ENCODE assay signal across 24 mouse cellular contexts in genomic region chr16:78402316-78402715, GRCm38 (mm10). TPM values are rescaled to one million over a fixed set of nuclear protein-coding genes. Genes with fewer than 3 reads are reported as not detected.
A peak's percentile ranks its signal among the peaks of the same experiment; 100 is the strongest.
DNase-seq lines count a peak whose midpoint lies in the region; ATAC-seq lines count a peak whose summit lies in the region.
"Had no signal": no experiment of that assay in that cellular context is flagged by ENCODE, and none has a peak within 500 bp of the region (broad histone marks: within the 10 kb centered on the region; RNA-seq: fewer than 3 reads in every experiment).

No protein-coding gene starts in this region.

- no peak for DNase-seq in heart, postnatal 4 days
- DNase-seq in heart, adult 9 months (ENCODE audit: low spot score in 2 of 2) = no peak
- DNase-seq: adrenal gland, adult 8-10 months; adrenal gland, postnatal 25 days; cerebellum, adult 11-12 months; cerebellum, adult 8-10 months; cerebellum, postnatal 14 days; forebrain, postnatal 0 days; gastrocnemius, adult 2 months; gastrocnemius, postnatal 14 days; heart, adult 2 months; heart, postnatal 10 days; kidney, adult 2 months had no signal

- H3K9ac ChIP-seq in heart, embryonic 11.5 days (ENCODE audit: low read depth, low read length) = no peak overlapping the region
- H3K9ac ChIP-seq in heart, embryonic 15.5 days = no peak overlapping the region
- H3K9ac ChIP-seq: embryonic facial prominence, embryonic 12.5 days; embryonic facial prominence, embryonic 15.5 days; forebrain, postnatal 0 days; hindbrain, embryonic 12.5 days; hindbrain, embryonic 15.5 days had no signal

- no peaks in the 10 kb centered on the region for H3K27me3 ChIP-seq in heart, embryonic 11.5 days (ENCODE audit: control insufficient read depth, insufficient read depth, low read length)
- H3K27me3 ChIP-seq in heart, embryonic 15.5 days = no peaks in the 10 kb centered on the region
- H3K27me3 ChIP-seq in megakaryocyte, embryonic 14.5 days (replicated peaks) = no peaks in the 10 kb centered on the region
- H3K27me3 ChIP-seq: embryonic facial prominence, embryonic 12.5 days; embryonic facial prominence, embryonic 15.5 days; hindbrain, embryonic 12.5 days; hindbrain, embryonic 15.5 days had no signal

- H3K4me3 ChIP-seq in heart, embryonic 11.5 days (ENCODE audit: low read depth, low read length) = no peak overlapping the region
- H3K4me3 ChIP-seq in heart, embryonic 15.5 days = no peak overlapping the region
- peak overlapping the region; percentile 50 for H3K4me3 ChIP-seq in megakaryocyte, embryonic 14.5 days (replicated peaks)
- H3K4me3 ChIP-seq: embryonic facial prominence, embryonic 12.5 days; embryonic facial prominence, embryonic 15.5 days; gastrocnemius, adult 2 months; heart, adult 2 months; hindbrain, embryonic 12.5 days; hindbrain, embryonic 15.5 days had no signal

- 10% methylated on average over 2 of the region's 2 CpGs for WGBS in heart, embryonic 11.5 days (ENCODE audit: insufficient replicate concordance)
- WGBS in heart, embryonic 15.5 days = 11% methylated on average over 2 of the region's 2 CpGs

- H3K4me1 ChIP-seq in heart, embryonic 11.5 days (ENCODE audit: control insufficient read depth, insufficient read depth, low read length) = no peaks in the 10 kb centered on the region
- no peaks in the 10 kb centered on the region; the same call in 1 of the 2 replicates for H3K4me1 ChIP-seq in heart, embryonic 15.5 days (replicated peaks)
- H3K4me1 ChIP-seq in megakaryocyte, embryonic 14.5 days = peaks cover 28% of the 10 kb centered on the region
- H3K4me1 ChIP-seq: embryonic facial prominence, embryonic 12.5 days; embryonic facial prominence, embryonic 15.5 days; hindbrain, embryonic 12.5 days; hindbrain, embryonic 15.5 days had no signal

- H3K36me3 ChIP-seq in heart, embryonic 11.5 days (ENCODE audit: control insufficient read depth, insufficient read depth, low read length) = no peaks in the 10 kb centered on the region
- H3K36me3 ChIP-seq in heart, embryonic 15.5 days = no peaks in the 10 kb centered on the region
- peaks cover 3% of the 10 kb centered on the region for H3K36me3 ChIP-seq in megakaryocyte, embryonic 14.5 days (replicated peaks; ENCODE audit: low read length)
- H3K36me3 ChIP-seq: embryonic facial prominence, embryonic 12.5 days; embryonic facial prominence, embryonic 15.5 days; hindbrain, embryonic 12.5 days; hindbrain, embryonic 15.5 days had no signal

- H3K9me3 ChIP-seq in heart, embryonic 11.5 days (replicated peaks; ENCODE audit: control insufficient read depth, low read length) = no peaks in the 10 kb centered on the region
- no peaks in the 10 kb centered on the region for H3K9me3 ChIP-seq in heart, embryonic 15.5 days (replicated peaks)
- H3K9me3 ChIP-seq in megakaryocyte, embryonic 14.5 days = peaks cover 3% of the 10 kb centered on the region
- H3K9me3 ChIP-seq: embryonic facial prominence, embryonic 12.5 days; embryonic facial prominence, embryonic 15.5 days; hindbrain, embryonic 12.5 days; hindbrain, embryonic 15.5 days had no signal

- peak; percentile 63 for ATAC-seq in heart, embryonic 11.5 days (replicated peaks; ENCODE audit: insufficient number of reproducible peaks, low FRiP score, low TSS enrichment)
- peak; percentile 70; the same call in 1 of the 2 replicates for ATAC-seq in heart, embryonic 15.5 days (replicated peaks; ENCODE audit: insufficient number of reproducible peaks, insufficient read depth, low FRiP score, low read depth)
- ATAC-seq in megakaryocyte, adult 5-6 weeks (ENCODE audit: poor library complexity, severe bottlenecking) = no peak
- ATAC-seq: activated CD4-positive, CD25-positive, alpha-beta regulatory T cell, adult 4 months; forebrain, embryonic 14.5 days; forebrain, postnatal 0 days; intestine, postnatal 0 days had no signal

- no peak overlapping the region for H3K4me2 ChIP-seq in heart, embryonic 11.5 days
- no peak overlapping the region for H3K4me2 ChIP-seq in heart, embryonic 15.5 days
- H3K4me2 ChIP-seq: embryonic facial prominence, embryonic 12.5 days; embryonic facial prominence, embryonic 15.5 days; hindbrain, embryonic 12.5 days; hindbrain, embryonic 15.5 days had no signal

- H3K27ac ChIP-seq in heart, embryonic 11.5 days (ENCODE audit: low read depth, low read length) = no peak overlapping the region
- no peak overlapping the region for H3K27ac ChIP-seq in heart, embryonic 15.5 days
- H3K27ac ChIP-seq: embryonic facial prominence, embryonic 12.5 days; embryonic facial prominence, embryonic 15.5 days; gastrocnemius, adult 2 months; heart, adult 2 months; hindbrain, embryonic 12.5 days; hindbrain, embryonic 15.5 days had no signal

RNA-seq across cellular contexts. Expression of gene Btg3, which starts 25.3 kb away (rescaled TPM):
- 90.6 and 97.1 TPM in 2 replicates for polyA plus RNA-seq in heart, embryonic 11.5 days (2014; fragmentation: Nextera tagmentation; extraction: Ambion mirVana)
- 10 to 100 TPM; 22.6 to 28.5 TPM for total RNA-seq in heart, postnatal 4 days (2021)
- 56.5 and 61.6 TPM in 2 replicates for polyA plus RNA-seq in heart, embryonic 15.5 days (2015; fragmentation: Nextera tagmentation; extraction: Ambion mirVana)
- polyA plus RNA-seq in megakaryocyte, embryonic 14.5 days (2012; ENCODE audit: insufficient read depth, low replicate concordance) = 6.2 and 11.2 TPM in 2 replicates
- total RNA-seq in megakaryocyte, adult 5-6 weeks (2015) = 9.9 and 11.5 TPM in 2 replicates
- 3.9 and 4.0 TPM in 2 replicates for total RNA-seq in megakaryocyte, adult 5-6 weeks (2017)
